Mouse (Mus musculus) thymus, adult 2 months (tissue): ENCODE results near the gene Opcml. TPM values are rescaled to one million over a fixed set of nuclear protein-coding genes. Genes with fewer than 3 reads are reported as not detected.

Experiments used
- DNase-seq: peaks from one replicate; pipeline ENCODE4 v3.0.0; 2021
- H3K27ac ChIP-seq: fragments of 200-500 bp; 2 replicates; pipeline ENCODE4 v1.5.1; 2012; ENCODE audit warnings: low read length, control low read depth; ENCODE audit not compliant: control insufficient read depth, insufficient read depth
- H3K27me3 ChIP-seq: fragments of 200-500 bp; 2 replicates; pipeline ENCODE4 v1.6.1; 2012; ENCODE audit warnings: mild to moderate bottlenecking, low read length, moderate library complexity, mixed read lengths; ENCODE audit not compliant: control insufficient read depth, insufficient read depth
- H3K36me3 ChIP-seq: fragments of 200-500 bp; 2 replicates; pipeline ENCODE4 v1.6.1; 2012; ENCODE audit warnings: mild to moderate bottlenecking, low read length, moderate library complexity; ENCODE audit not compliant: control insufficient read depth, insufficient read depth
- H3K4me1 ChIP-seq: fragments of 200-500 bp; replicated peaks from 2 replicates; pipeline ENCODE4 v1.6.1; 2012; ENCODE audit warnings: low read length; ENCODE audit not compliant: control insufficient read depth, insufficient read depth
- H3K4me3 ChIP-seq: fragments of 200-500 bp; 2 replicates; pipeline ENCODE4 v1.5.1; 2012; ENCODE audit warnings: mild to moderate bottlenecking, low read length, control low read depth, moderate library complexity; ENCODE audit not compliant: control insufficient read depth, insufficient read depth
- CTCF ChIP-seq: fragments of 200-500 bp; IDR thresholded peaks from 2 replicates; pipeline ENCODE4 v1.5.1; 2012; ENCODE audit warnings: mild to moderate bottlenecking, control low read depth, low read length, moderate library complexity, borderline replicate concordance; ENCODE audit not compliant: control insufficient read depth, poor library complexity, insufficient read depth; ENCODE audit errors: extremely low read depth
- POLR2A ChIP-seq: fragments of 200-500 bp; IDR thresholded peaks from 2 replicates; pipeline ENCODE4 v1.6.1; 2012; ENCODE audit warnings: mild to moderate bottlenecking, low read length, control low read depth, moderate library complexity; ENCODE audit not compliant: control insufficient read depth, poor library complexity, insufficient read depth; ENCODE audit errors: extremely low read depth
- WGBS: fragments of 180-500 bp; shearing (Covaris S2); methylation state at CpG from one replicate; pipeline ENCODE4 v1.1.7; 2018; 5-methylcytosine and 5-hydroxymethylcytosine counted together
- polyA plus RNA-seq: library from polyadenylated mRNA; depleted of rRNA; stranded (reverse); fragments of >200 nt; gene quantifications from 2 replicates; pipeline ENCODE4 v1.2.3, GENCODE M21; 2012

The Opcml gene
- polyA plus RNA-seq, 1 experiment, result 0.82 TPM

GRCm38 (mm10) chr9:28624870-28625269 lies 834.3 kb downstream of the Opcml start:
- DNase-seq, result no peak
- TF ChIP-seq CTCF, result no peak
- Histone ChIP-seq H3K4me1 (no peaks in the 10 kb centered on the region), H3K27me3 (no peaks in the 10 kb centered on the region), H3K4me3 (no peak overlapping the region), H3K27ac (no peak overlapping the region), H3K36me3 (no peaks in the 10 kb centered on the region)
- 84% methylated on average over 10 of the region's 10 CpGs for WGBS

- Histone ChIP-seq H3K27ac (no peak overlapping the region), H3K27me3 (no peaks in the 10 kb centered on the region), H3K36me3 (no peaks in the 10 kb centered on the region), H3K4me3 (no peak overlapping the region), H3K4me1 (no peaks in the 10 kb centered on the region)
- DNase-seq, result no peak
- TF ChIP-seq POLR2A (no peak), CTCF (no peak)
These were observed 852.2 kb downstream of the Opcml start for GRCm38 (mm10) chr9:28642766-28643165.

- 82% methylated on average over 2 of the region's 2 CpGs for WGBS
- TF ChIP-seq CTCF (no peak), POLR2A (no peak)
- H3K27me3 ChIP-seq, result no peaks in the 10 kb centered on the region
- H3K4me1 ChIP-seq, result no peaks in the 10 kb centered on the region
- H3K27ac ChIP-seq, result no peak overlapping the region
- H3K36me3 ChIP-seq, result no peaks in the 10 kb centered on the region
- H3K4me3 ChIP-seq, result no peak overlapping the region
- DNase-seq, result no peak
These were observed 853.5 kb downstream of the Opcml start for GRCm38 (mm10) chr9:28644063-28644462.

GRCm38 (mm10) chr9:28650089-28650488 lies 859.5 kb downstream of the Opcml start:
- Histone ChIP-seq H3K4me1 (no peaks in the 10 kb centered on the region), H3K27me3 (no peaks in the 10 kb centered on the region), H3K4me3 (no peak overlapping the region), H3K27ac (no peak overlapping the region), H3K36me3 (no peaks in the 10 kb centered on the region)
- no peak for TF ChIP-seq CTCF
- no peak for TF ChIP-seq POLR2A
- DNase-seq, result no peak
- WGBS, result 74% methylated on average over 4 of the region's 4 CpGs

- Histone ChIP-seq H3K27ac (no peak overlapping the region), H3K27me3 (no peaks in the 10 kb centered on the region), H3K4me1 (no peaks in the 10 kb centered on the region), H3K36me3 (no peaks in the 10 kb centered on the region), H3K4me3 (no peak overlapping the region)
- WGBS, result 84% methylated on average over 2 of the region's 2 CpGs
- no peak for DNase-seq
- TF ChIP-seq CTCF (no peak), POLR2A (no peak)
These were observed 869.4 kb downstream of the Opcml start for GRCm38 (mm10) chr9:28659996-28660395.

- WGBS, result 95% methylated on average over 3 of the region's 3 CpGs
- TF ChIP-seq CTCF (no peak), POLR2A (no peak)
- no peaks in the 10 kb centered on the region for H3K36me3 ChIP-seq
- H3K27me3 ChIP-seq, result no peaks in the 10 kb centered on the region
- H3K27ac ChIP-seq, result no peak overlapping the region
- DNase-seq, result no peak
- no peaks in the 10 kb centered on the region for H3K4me1 ChIP-seq
- H3K4me3 ChIP-seq, result no peak overlapping the region
These were observed 872.3 kb downstream of the Opcml start for GRCm38 (mm10) chr9:28662882-28663281.

GRCm38 (mm10) chr9:28680309-28680708 lies 889.7 kb downstream of the Opcml start:
- H3K4me3 ChIP-seq, result no peak overlapping the region
- TF ChIP-seq POLR2A (no peak), CTCF (no peak)
- 89% methylated on average over 1 of the region's 1 CpGs for WGBS
- DNase-seq, result no peak
- H3K27ac ChIP-seq, result no peak overlapping the region
- no peaks in the 10 kb centered on the region for H3K36me3 ChIP-seq
- no peaks in the 10 kb centered on the region for H3K27me3 ChIP-seq
- no peaks in the 10 kb centered on the region for H3K4me1 ChIP-seq
